Mouse (Mus musculus) right cerebral cortex, postnatal 10 days (tissue): ENCODE results near the gene Pak4.
"Not testable (repeated sequence)": the region's sequence is repeated elsewhere in the genome, so short reads cannot be mapped to it uniquely, and the experiment has no call there.

Experiments
- DNase-seq, 2 experiments: peaks; one replicate each; pipeline ENCODE4 v3.0.0; 2021; ENCODE audit warnings: low spot score in 2 of 2

The Pak4 gene

GRCm38 (mm10) chr7:28597642-28598446 lies at the start of gene Pak4, which contains the start of gene Samd4b:
Gene Pak4, minus strand, starts transcription at chr7:28598185.
Gene Samd4b, minus strand, starts transcription at chr7:28598144.
- DNase-seq = peak; percentile 99 to 100

GRCm38 (mm10) chr7:28647016-28647415 lies 49.0 kb upstream of the Pak4 start:
- DNase-seq = no peak

- no peak for DNase-seq
Observed at GRCm38 (mm10) chr7:28645947-28646475, 48.0 kb upstream of the Pak4 start.

GRCm38 (mm10) chr7:28645366-28645765 lies 47.4 kb upstream of the Pak4 start:
- DNase-seq = no peak

- no peak for DNase-seq
Observed at GRCm38 (mm10) chr7:28641546-28641945, 43.6 kb upstream of the Pak4 start.

- no peak for DNase-seq
Observed at GRCm38 (mm10) chr7:28637511-28637910, 39.5 kb upstream of the Pak4 start.

- DNase-seq = no peak
Observed at GRCm38 (mm10) chr7:28634128-28634527, 36.1 kb upstream of the Pak4 start.

GRCm38 (mm10) chr7:28631073-28631472 lies 33.1 kb upstream of the Pak4 start, which contains the start of gene Acp7:
Gene Acp7, minus strand, starts transcription at chr7:28631332.
- no peak for DNase-seq

- DNase-seq = no peak
Observed at GRCm38 (mm10) chr7:28624791-28625190, 26.8 kb upstream of the Pak4 start.

- DNase-seq = no peak
Observed at GRCm38 (mm10) chr7:28619098-28619715, 21.2 kb upstream of the Pak4 start.

GRCm38 (mm10) chr7:28605951-28606350 lies 8.0 kb upstream of the Pak4 start:
- DNase-seq = no peak

- DNase-seq = not testable (repeated sequence)
Observed at GRCm38 (mm10) chr7:28603788-28604187, 5.8 kb upstream of the Pak4 start.

GRCm38 (mm10) chr7:28603136-28603535 lies 5.2 kb upstream of the Pak4 start:
- DNase-seq = no peak

GRCm38 (mm10) chr7:28601668-28602067 lies 3.7 kb upstream of the Pak4 start:
- peak; percentile 72 to 80 for DNase-seq

- DNase-seq = peak; percentile 70 to 84
Observed at GRCm38 (mm10) chr7:28601029-28601428, 3.0 kb upstream of the Pak4 start.

- no peak for DNase-seq
Observed at GRCm38 (mm10) chr7:28598951-28599350, 966 bp upstream of the Pak4 start.

GRCm38 (mm10) chr7:28597277-28597570 lies 761 bp downstream of the Pak4 start:
- no peak for DNase-seq

GRCm38 (mm10) chr7:28596436-28597276 lies 1.3 kb downstream of the Pak4 start:
- DNase-seq = no peak

GRCm38 (mm10) chr7:28595751-28596435 lies 2.1 kb downstream of the Pak4 start:
- peak in 1 of 2 experiments; percentile 44 for DNase-seq

GRCm38 (mm10) chr7:28593206-28594111 lies 4.5 kb downstream of the Pak4 start:
- DNase-seq = no peak
